In the genomic region with DNA sequence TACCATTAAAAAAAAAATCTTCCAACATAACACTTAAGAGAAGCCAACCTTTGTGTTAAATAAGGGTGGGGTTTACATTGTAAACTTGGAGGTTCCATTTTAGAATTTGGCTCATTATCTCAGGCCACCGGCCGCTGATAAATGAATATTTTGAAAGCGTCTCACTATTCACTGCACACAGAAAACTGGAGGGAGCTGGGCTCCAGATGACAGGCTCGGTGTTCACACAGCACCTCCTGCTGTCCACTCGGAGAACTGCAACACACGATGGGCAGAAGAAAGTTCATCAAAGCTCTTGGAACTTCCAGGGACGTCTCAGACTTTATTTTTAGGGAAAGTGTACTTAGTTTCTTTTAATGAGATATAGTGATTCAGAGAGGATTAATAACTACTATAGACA, we compare ENCODE assay signal across 9 mouse cellular contexts.
A peak's percentile ranks its signal among the peaks of the same experiment; 100 is the strongest.
DNase-seq lines count a peak whose midpoint lies in the region; ATAC-seq lines count a peak whose summit lies in the region.
"Had no signal": no experiment of that assay in that cellular context is flagged by ENCODE, and none has a peak within 500 bp of the region (broad histone marks: within the 10 kb centered on the region; RNA-seq: fewer than 3 reads in every experiment).

No protein-coding gene starts in this region.

- no peak for ATAC-seq in neural tube, embryonic 15.5 days (ENCODE audit: low FRiP score)

- no peak overlapping the region for H3K27ac ChIP-seq in neural tube, embryonic 15.5 days (replicated peaks)
- H3K27ac ChIP-seq in limb, embryonic 10.5 days = no peak overlapping the region
- H3K27ac ChIP-seq: heart, embryonic 15.5 days had no signal

- H3K9me3 ChIP-seq in neural tube, embryonic 15.5 days (replicated peaks) = no peaks in the 10 kb centered on the region
- H3K9me3 ChIP-seq in limb, embryonic 10.5 days (replicated peaks) = no peaks in the 10 kb centered on the region
- H3K9me3 ChIP-seq: heart, embryonic 15.5 days had no signal

- H3K4me2 ChIP-seq in neural tube, embryonic 15.5 days = no peak overlapping the region
- H3K4me2 ChIP-seq: heart, embryonic 15.5 days had no signal

- no peak overlapping the region for H3K9ac ChIP-seq in neural tube, embryonic 15.5 days (replicated peaks)
- H3K9ac ChIP-seq: heart, embryonic 15.5 days had no signal

- 0 out of 2 replicates have a peak, but pooled peaks cover 4% of the 10 kb centered on the region for H3K4me1 ChIP-seq in neural tube, embryonic 15.5 days
- peaks cover 7% of the 10 kb centered on the region; the same call in 1 of the 2 replicates for H3K4me1 ChIP-seq in limb, embryonic 10.5 days
- H3K4me1 ChIP-seq: heart, embryonic 15.5 days had no signal

- peaks cover 5% of the 10 kb centered on the region; the same call in 1 of the 2 replicates for H3K27me3 ChIP-seq in neural tube, embryonic 15.5 days (replicated peaks)
- no peaks in the 10 kb centered on the region for H3K27me3 ChIP-seq in limb, embryonic 10.5 days (ENCODE audit: low read depth, poor library complexity, severe bottlenecking)
- H3K27me3 ChIP-seq: heart, embryonic 15.5 days had no signal

- H3K36me3 ChIP-seq in neural tube, embryonic 15.5 days = no peaks in the 10 kb centered on the region
- no peaks in the 10 kb centered on the region for H3K36me3 ChIP-seq in limb, embryonic 10.5 days
- H3K36me3 ChIP-seq: heart, embryonic 15.5 days had no signal

- DNase-seq in neural tube, embryonic 10.5 days (ENCODE audit: extremely low spot score, low spot score) = peak; percentile 86
- DNase-seq in brain, adult 2 months (ENCODE audit: low read depth, low spot score) = peak; percentile 79
- peak; percentile 18 for DNase-seq in fibroblast of lung, adult 2 months (ENCODE audit: low read depth)
- DNase-seq in hindlimb bud, embryonic 11.5 days (ENCODE audit: extremely low spot score, low read depth, low spot score) = peak; percentile 66
- DNase-seq in limb, embryonic 10.5 days (ENCODE audit: low spot score) = peak; percentile 85
- DNase-seq in retina, embryonic 14.5 days (ENCODE audit: low spot score) = peak; percentile 93
- peak; percentile 58 for DNase-seq in urinary bladder, postnatal 14 days (ENCODE audit: low spot score)

- WGBS in neural tube, embryonic 15.5 days = 3% methylated on average over 7 of the region's 7 CpGs
- WGBS in limb, embryonic 10.5 days = 8% methylated on average over 7 of the region's 7 CpGs

- H3K4me3 ChIP-seq in neural tube, embryonic 15.5 days (replicated peaks) = no peak overlapping the region
- no peak overlapping the region for H3K4me3 ChIP-seq in limb, embryonic 10.5 days
- H3K4me3 ChIP-seq: heart, embryonic 15.5 days had no signal

Comparison
In these comparisons a context has a peak if more than half of its experiments do, and no peak if none do; other contexts are left out.
1. DNase-seq: peak in every context shown above with its lines; median percentile 93 in retina, embryonic 14.5 days; 86 in neural tube, embryonic 10.5 days; 85 in limb, embryonic 10.5 days; 79 in brain, adult 2 months; 66 in hindlimb bud, embryonic 11.5 days; 58 in urinary bladder, postnatal 14 days; 18 in fibroblast of lung, adult 2 months.